Mouse (Mus musculus): ENCODE results near the gene Hist4h4. TPM values are rescaled to one million over a fixed set of nuclear protein-coding genes. Genes with fewer than 3 reads are reported as not detected.

The Hist4h4 gene
- polyA plus RNA-seq, 1 experiment, result 2.0 TPM

- H3K27me3 ChIP-seq (ENCODE audit: control insufficient read depth, insufficient read depth, low read length), result no peaks in the 10 kb centered on the region
- TF ChIP-seq CTCF (IDR thresholded peaks at IDR 0.05; ENCODE audit: extremely low read depth, insufficient read length, insufficient replicate concordance, low read depth, low read length), result no peak
- peak; percentile 23; the same call in 1 of the 2 replicates for TF ChIP-seq POLR2A (IDR thresholded peaks at IDR 0.05; ENCODE audit: low read depth, low read length)
- under 1% methylated on average over 45 of the region's 45 CpGs for WGBS
These were observed 23.8 kb upstream of the Hist4h4 start, which contains the start of gene Wbp11 for GRCm38 (mm10) chr6:136827881-136828561. Wbp11 (minus strand) TSS chr6:136828233.

DNA sequence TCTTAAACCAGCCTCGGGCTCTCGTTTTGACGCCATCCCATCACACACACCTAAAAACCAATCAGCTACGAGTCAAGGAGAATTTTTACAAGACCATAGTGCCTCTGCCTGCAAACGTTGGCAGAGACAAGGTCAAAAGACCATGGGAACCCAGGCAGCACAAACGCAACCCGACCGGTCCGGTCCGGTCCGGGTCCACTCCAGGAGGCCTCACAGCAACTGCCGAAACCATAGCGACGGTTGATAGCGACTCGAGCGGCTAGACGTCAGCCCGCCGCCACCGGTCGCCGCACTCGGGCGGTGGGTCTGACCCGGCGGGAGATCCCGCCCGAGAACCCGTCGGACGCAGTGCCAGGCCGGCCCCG is 23.3 kb upstream of the Hist4h4 start, which contains the start of gene BC049715:
Gene BC049715, plus strand, starts transcription at position 111 of the 365 bp plus-strand sequence.
- peak within 1 kb of the TSS; percentile 66 for H3K27ac ChIP-seq (ENCODE audit: insufficient read depth, low read depth, low read length)
- no peaks in the 10 kb centered on the region for H3K27me3 ChIP-seq (ENCODE audit: control insufficient read depth, insufficient read depth, low read length)
- under 1% methylated on average over 34 of the region's 34 CpGs for WGBS
- H3K4me1 ChIP-seq (ENCODE audit: control insufficient read depth, insufficient read depth, insufficient read length, low read length), result peaks cover 3% of the 10 kb centered on the region
- TF ChIP-seq CTCF (IDR thresholded peaks at IDR 0.05; ENCODE audit: extremely low read depth, insufficient read length, insufficient replicate concordance, low read depth, low read length) (no peak), POLR2A (IDR thresholded peaks at IDR 0.05; ENCODE audit: low read depth, low read length) (no peak)
- peak within 1 kb of the TSS; percentile 96 for H3K4me3 ChIP-seq (ENCODE audit: low read depth, low read length)
- peaks cover 21% of the 10 kb centered on the region for H3K36me3 ChIP-seq (ENCODE audit: control insufficient read depth, insufficient read depth, low read length)

More at GRCm38 (mm10) chr6:136827881-136828561, 23.8 kb upstream of the Hist4h4 start, which contains the start of gene Wbp11:
- Histone ChIP-seq H3K4me3 (ENCODE audit: low read depth, low read length) (peak within 1 kb of the TSS; percentile 96), H3K27ac (ENCODE audit: insufficient read depth, low read depth, low read length) (peak within 1 kb of the TSS; percentile 66), H3K4me1 (ENCODE audit: control insufficient read depth, insufficient read depth, insufficient read length, low read length) (peaks cover 3% of the 10 kb centered on the region), H3K36me3 (ENCODE audit: control insufficient read depth, insufficient read depth, low read length) (peaks cover 16% of the 10 kb centered on the region)

DNA sequence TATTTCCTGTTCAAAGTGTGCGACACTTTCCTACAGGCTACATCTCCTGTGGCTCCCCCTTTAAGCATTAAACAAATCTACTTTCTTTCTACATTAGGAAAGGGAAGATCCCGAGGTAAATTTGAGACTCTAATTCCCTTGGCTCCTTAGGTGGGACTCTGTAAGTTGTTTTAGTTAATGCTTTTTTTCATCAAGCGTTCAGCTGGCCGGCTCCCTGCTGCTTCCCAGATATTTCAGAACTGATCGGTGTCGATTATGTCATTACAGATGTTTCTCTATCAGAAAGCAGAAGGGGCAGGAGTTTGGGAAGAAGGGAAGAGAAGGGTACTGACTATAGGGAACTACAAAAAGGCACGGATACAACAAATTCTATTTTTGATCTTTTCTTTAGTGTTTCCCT is 22.9 kb upstream of the Hist4h4 start:
- no peaks in the 10 kb centered on the region for H3K27me3 ChIP-seq (ENCODE audit: control insufficient read depth, insufficient read depth, low read length)
- H3K36me3 ChIP-seq (ENCODE audit: control insufficient read depth, insufficient read depth, low read length), result peaks cover 25% of the 10 kb centered on the region
- peak overlapping the region; percentile 96 for H3K4me3 ChIP-seq (ENCODE audit: low read depth, low read length)
- WGBS, result 4% methylated on average over 7 of the region's 7 CpGs
- peaks cover 3% of the 10 kb centered on the region for H3K4me1 ChIP-seq (ENCODE audit: control insufficient read depth, insufficient read depth, insufficient read length, low read length)
- H3K27ac ChIP-seq (ENCODE audit: insufficient read depth, low read depth, low read length), result no peak overlapping the region
- TF ChIP-seq POLR2A (IDR thresholded peaks at IDR 0.05; ENCODE audit: low read depth, low read length) (no peak), CTCF (IDR thresholded peaks at IDR 0.05; ENCODE audit: extremely low read depth, insufficient read length, insufficient replicate concordance, low read depth, low read length) (no peak)

- 86% methylated on average over 8 of the region's 8 CpGs for WGBS
- Histone ChIP-seq H3K4me1 (ENCODE audit: control insufficient read depth, insufficient read depth, insufficient read length, low read length) (peaks cover 3% of the 10 kb centered on the region), H3K27ac (ENCODE audit: insufficient read depth, low read depth, low read length) (no peak overlapping the region), H3K4me3 (ENCODE audit: low read depth, low read length) (no peak overlapping the region), H3K36me3 (ENCODE audit: control insufficient read depth, insufficient read depth, low read length) (peaks cover 45% of the 10 kb centered on the region), H3K27me3 (ENCODE audit: control insufficient read depth, insufficient read depth, low read length) (no peaks in the 10 kb centered on the region)
- TF ChIP-seq CTCF (IDR thresholded peaks at IDR 0.05; ENCODE audit: extremely low read depth, insufficient read length, insufficient replicate concordance, low read depth, low read length) (no peak), POLR2A (IDR thresholded peaks at IDR 0.05; ENCODE audit: low read depth, low read length) (no peak)
These were observed 20.8 kb upstream of the Hist4h4 start for GRCm38 (mm10) chr6:136824987-136825386.

- no peak for TF ChIP-seq POLR2A (IDR thresholded peaks at IDR 0.05; ENCODE audit: low read depth, low read length)
- TF ChIP-seq CTCF (IDR thresholded peaks at IDR 0.05; ENCODE audit: extremely low read depth, insufficient read length, insufficient replicate concordance, low read depth, low read length), result no peak
- Histone ChIP-seq H3K4me3 (ENCODE audit: low read depth, low read length) (no peak overlapping the region), H3K36me3 (ENCODE audit: control insufficient read depth, insufficient read depth, low read length) (peaks cover 71% of the 10 kb centered on the region), H3K27me3 (ENCODE audit: control insufficient read depth, insufficient read depth, low read length) (no peaks in the 10 kb centered on the region), H3K4me1 (ENCODE audit: control insufficient read depth, insufficient read depth, insufficient read length, low read length) (no peaks in the 10 kb centered on the region), H3K27ac (ENCODE audit: insufficient read depth, low read depth, low read length) (no peak overlapping the region)
- WGBS, result 93% methylated on average over 18 of the region's 18 CpGs
These were observed 16.9 kb upstream of the Hist4h4 start for GRCm38 (mm10) chr6:136821086-136821485.

DNA sequence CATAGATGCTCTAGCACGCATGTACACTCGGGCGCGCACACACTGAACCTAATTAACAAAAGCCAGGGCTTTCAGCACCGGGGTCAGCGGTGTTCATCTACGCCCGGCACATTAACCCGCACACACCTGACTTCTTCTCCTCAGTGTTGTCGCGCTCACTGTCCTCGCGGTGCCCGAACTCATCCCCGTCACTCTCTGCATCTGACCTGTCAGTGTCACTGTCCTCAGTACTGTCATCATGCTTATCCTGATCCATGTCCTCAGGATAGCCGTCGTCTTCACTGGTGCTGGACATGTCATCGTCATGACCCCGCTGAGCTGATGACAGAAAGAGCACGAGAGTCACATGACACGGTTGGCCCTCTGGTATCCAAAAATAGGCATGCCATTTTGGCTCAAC is 16.2 kb upstream of the Hist4h4 start:
- no peak for TF ChIP-seq POLR2A (IDR thresholded peaks at IDR 0.05; ENCODE audit: low read depth, low read length)
- no peak for TF ChIP-seq CTCF (IDR thresholded peaks at IDR 0.05; ENCODE audit: extremely low read depth, insufficient read length, insufficient replicate concordance, low read depth, low read length)
- Histone ChIP-seq H3K4me1 (ENCODE audit: control insufficient read depth, insufficient read depth, insufficient read length, low read length) (no peaks in the 10 kb centered on the region), H3K4me3 (ENCODE audit: low read depth, low read length) (no peak overlapping the region), H3K36me3 (ENCODE audit: control insufficient read depth, insufficient read depth, low read length) (peaks cover 76% of the 10 kb centered on the region), H3K27ac (ENCODE audit: insufficient read depth, low read depth, low read length) (no peak overlapping the region), H3K27me3 (ENCODE audit: control insufficient read depth, insufficient read depth, low read length) (no peaks in the 10 kb centered on the region)
- 96% methylated on average over 21 of the region's 21 CpGs for WGBS

DNA sequence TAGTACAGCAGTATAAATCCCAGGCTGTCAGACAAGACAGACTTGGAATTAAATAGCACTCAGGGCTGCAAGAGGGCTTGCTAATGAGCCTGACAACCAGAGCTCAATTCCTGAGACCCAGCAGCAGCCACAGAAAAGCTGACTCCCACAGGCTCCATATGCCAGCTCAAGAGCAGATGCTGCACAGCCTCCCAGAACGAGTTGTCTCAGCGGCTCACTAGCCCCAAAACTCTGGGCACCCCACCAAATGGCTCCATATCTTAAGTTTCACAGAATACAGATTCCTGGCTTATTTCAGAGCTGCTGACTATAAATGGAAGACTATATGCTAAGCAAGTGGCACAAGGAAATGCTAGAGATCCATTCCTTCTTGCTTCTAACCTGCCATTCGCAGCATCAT is 13.3 kb upstream of the Hist4h4 start:
- no peak overlapping the region for H3K4me3 ChIP-seq (ENCODE audit: low read depth, low read length)
- no peak for TF ChIP-seq CTCF (IDR thresholded peaks at IDR 0.05; ENCODE audit: extremely low read depth, insufficient read length, insufficient replicate concordance, low read depth, low read length)
- no peak for TF ChIP-seq POLR2A (IDR thresholded peaks at IDR 0.05; ENCODE audit: low read depth, low read length)
- no peaks in the 10 kb centered on the region for H3K27me3 ChIP-seq (ENCODE audit: control insufficient read depth, insufficient read depth, low read length)
- H3K4me1 ChIP-seq (ENCODE audit: control insufficient read depth, insufficient read depth, insufficient read length, low read length), result no peaks in the 10 kb centered on the region; the same call in 1 of the 2 replicates
- WGBS, result 91% methylated on average over 3 of the region's 3 CpGs
- peaks cover 75% of the 10 kb centered on the region for H3K36me3 ChIP-seq (ENCODE audit: control insufficient read depth, insufficient read depth, low read length)
- H3K27ac ChIP-seq (ENCODE audit: insufficient read depth, low read depth, low read length), result no peak overlapping the region
